Mouse (Mus musculus) small intestine, adult 2 months (tissue): ENCODE data around the gene Gfral.

Source experiments
- CTCF ChIP-seq: fragments of 200-500 bp; IDR thresholded peaks from 2 replicates; pipeline ENCODE4 v1.5.1; 2012; ENCODE audit warnings: low read depth, mild to moderate bottlenecking, control low read depth, inconsistent platforms, low read length, moderate library complexity, mixed read lengths; ENCODE audit not compliant: insufficient replicate concordance, insufficient read length; ENCODE audit errors: extremely low read depth
- POLR2A ChIP-seq: fragments of 200-500 bp; IDR thresholded peaks from 2 replicates; pipeline ENCODE4 v1.6.1; 2012; ENCODE audit warnings: low read depth, mild to moderate bottlenecking, control low read depth, inconsistent platforms, low read length, moderate library complexity

GRCm38 (mm10) chr9:76124249-76124648 lies 89.2 kb downstream of the Gfral start:
- no peak for TF ChIP-seq CTCF
- no peak for TF ChIP-seq POLR2A
